Mouse (Mus musculus): ENCODE measurements around the gene Blvrb.

DNA sequence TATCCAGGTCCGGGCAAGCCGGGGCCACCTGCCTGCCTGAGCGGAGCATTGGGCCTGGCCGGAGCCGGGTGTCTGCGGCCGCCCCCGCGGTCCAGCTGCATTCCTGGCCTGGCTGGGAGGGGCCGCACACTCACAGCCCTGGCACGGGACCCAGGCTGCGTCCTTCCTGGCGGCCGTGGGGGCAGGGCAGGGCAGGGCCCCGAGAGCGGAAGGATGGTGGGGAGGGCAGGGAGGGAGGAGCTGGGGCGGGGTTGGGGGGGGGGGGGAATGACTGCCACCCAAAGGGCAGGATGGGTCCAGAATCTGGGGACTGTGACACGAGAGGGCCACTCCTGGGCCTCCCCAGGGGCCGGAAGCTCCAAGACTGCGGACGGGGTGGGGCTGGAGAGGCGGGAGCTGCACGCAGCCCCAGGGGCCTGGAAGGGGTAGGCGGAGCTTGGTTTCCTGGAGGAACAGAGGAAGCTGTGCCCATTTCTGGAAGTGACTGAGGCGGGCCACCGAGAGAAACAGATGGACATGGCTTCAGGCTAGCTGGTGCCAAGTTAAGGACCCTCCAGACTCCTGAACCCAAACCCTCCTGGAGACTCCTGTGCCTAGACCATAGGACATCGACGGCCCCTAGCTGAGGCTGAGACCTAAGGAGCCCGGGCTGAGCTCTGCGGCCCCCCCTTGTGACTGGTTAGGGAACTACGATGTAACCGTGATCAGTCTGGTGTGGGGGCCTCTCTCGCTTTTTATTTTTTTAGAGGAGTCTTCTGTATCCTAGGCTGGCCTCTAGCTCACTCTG is 43.0 kb downstream of the Blvrb start:
- TF ChIP-seq EP300 (IDR thresholded peaks at IDR 0.05; ENCODE audit: low read depth) (no peak), CTCF (IDR thresholded peaks at IDR 0.05; ENCODE audit: low read depth) (peak; percentile 94)
